Mouse (Mus musculus) limb, embryonic 13.5 days (tissue): ENCODE results near the gene Ap4s1. TPM values are rescaled to one million over a fixed set of nuclear protein-coding genes. Genes with fewer than 3 reads are reported as not detected.
"Not testable (repeated sequence)": the region's sequence is repeated elsewhere in the genome, so short reads cannot be mapped to it uniquely, and the experiment has no call there.

Experiments
- ATAC-seq: fragments of 200-750 bp; cut with Nextera tagmentation; 2 replicates; pipeline ENCODE4 v1.8.0; 2017; ENCODE audit warnings: low read depth, moderate number of reproducible peaks, moderate TSS enrichment; ENCODE audit not compliant: low FRiP score
- H3K27ac ChIP-seq: fragments of 300-500 bp; sonication (generic); 2 replicates; pipeline ENCODE4 v1.5.1; 2015; ENCODE audit warnings: inconsistent platforms, mild to moderate bottlenecking, moderate library complexity
- H3K27me3 ChIP-seq: fragments of 300-500 bp; sonication (generic); 2 replicates; pipeline ENCODE4 v1.6.1; 2015; ENCODE audit warnings: mild to moderate bottlenecking, inconsistent platforms
- H3K36me3 ChIP-seq: fragments of 300-500 bp; sonication (generic); 2 replicates; pipeline ENCODE4 v1.6.1; 2015; ENCODE audit warnings: inconsistent platforms, mild to moderate bottlenecking, moderate library complexity
- H3K4me1 ChIP-seq: fragments of 300-500 bp; sonication (generic); 2 replicates; pipeline ENCODE4 v1.6.1; 2015; ENCODE audit warnings: inconsistent platforms
- H3K4me2 ChIP-seq: fragments of 300-500 bp; sonication (generic); replicated peaks from 2 replicates; pipeline ENCODE4 v1.6.1; 2015; ENCODE audit warnings: inconsistent platforms, mild to moderate bottlenecking, moderate library complexity
- H3K4me3 ChIP-seq: fragments of 300-500 bp; sonication (generic); 2 replicates; pipeline ENCODE4 v1.5.1; 2015; ENCODE audit warnings: moderate library complexity, mild to moderate bottlenecking, inconsistent platforms
- H3K9ac ChIP-seq: fragments of 300-500 bp; sonication (generic); 2 replicates; pipeline ENCODE4 v1.6.1; 2015; ENCODE audit warnings: mild to moderate bottlenecking, inconsistent platforms
- H3K9me3 ChIP-seq: fragments of 300-500 bp; sonication (generic); 2 replicates; pipeline ENCODE4 v1.6.1; 2016; ENCODE audit warnings: inconsistent platforms
- WGBS: fragments of 180-500 bp; shearing (Covaris S2); methylation state at CpG from one replicate; pipeline ENCODE4 v1.1.7; 2015; 5-methylcytosine and 5-hydroxymethylcytosine counted together
- polyA plus RNA-seq: library from polyadenylated mRNA; unstranded; fragments of >200 nt; fragmentation: Nextera tagmentation; extraction: Ambion mirVana; gene quantifications from 2 replicates; pipeline ENCODE4 v1.2.1, GENCODE M21; 2015

Gene Ap4s1
- polyA plus RNA-seq, 1 experiment from 2014 or later, result 30.2 TPM

DNA sequence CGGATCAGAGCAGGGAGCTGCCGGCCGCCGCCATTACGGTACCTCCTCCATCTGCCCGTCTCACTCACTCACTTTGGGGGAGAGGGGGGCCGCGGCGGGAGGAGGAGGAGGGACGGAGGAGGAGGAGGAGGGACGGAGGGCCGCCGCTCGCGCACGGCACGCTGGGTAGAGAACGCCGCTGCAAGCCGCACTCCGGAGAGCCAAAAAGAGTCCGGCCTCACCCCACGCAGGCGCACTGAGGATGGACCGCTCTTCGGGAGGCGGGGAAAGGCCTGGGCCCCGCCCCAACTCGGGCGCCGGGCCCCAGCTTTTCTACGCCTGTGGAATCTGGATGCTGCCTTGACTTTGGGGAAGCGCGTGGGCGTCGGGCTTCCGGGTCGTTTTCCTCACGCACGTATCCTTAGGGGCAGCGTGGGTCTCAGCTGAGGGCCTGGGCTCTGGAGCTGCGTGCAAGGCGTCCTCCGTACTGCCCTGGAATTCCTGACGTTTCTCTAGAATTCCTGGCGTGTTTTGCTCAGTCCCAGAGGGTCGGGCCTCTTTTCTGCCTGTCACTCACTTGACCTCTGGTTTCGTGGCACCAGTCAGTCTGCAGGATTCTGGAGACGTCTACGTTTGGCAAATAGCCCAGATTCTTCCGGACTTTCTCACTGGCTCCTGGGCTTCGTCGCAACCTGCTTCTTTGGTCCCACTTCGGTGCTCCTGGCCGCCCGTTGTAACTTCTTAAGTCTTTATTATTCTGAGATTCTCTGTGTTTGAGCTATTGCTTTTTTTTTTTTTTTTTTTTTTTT, 1.2 kb downstream of the Ap4s1 start, which contains the start of gene Strn3:
Gene Strn3, minus strand, starts transcription at position 53 of the 788 bp plus-strand sequence.
- H3K4me3 ChIP-seq, result peak within 1 kb of the TSS; percentile 95
- H3K27ac ChIP-seq, result peak within 1 kb of the TSS; percentile 100
- under 1% methylated on average over 52 of the region's 56 CpGs for WGBS
- H3K27me3 ChIP-seq, result no peaks in the 10 kb centered on the region
- no peaks in the 10 kb centered on the region for H3K36me3 ChIP-seq
- H3K9ac ChIP-seq, result peak within 1 kb of the TSS; percentile 99
- H3K4me1 ChIP-seq, result peaks cover 12% of the 10 kb centered on the region
- H3K9me3 ChIP-seq, result no peaks in the 10 kb centered on the region
- peak within 1 kb of the TSS; percentile 73 for H3K4me2 ChIP-seq
- ATAC-seq, result peak; percentile 96

DNA sequence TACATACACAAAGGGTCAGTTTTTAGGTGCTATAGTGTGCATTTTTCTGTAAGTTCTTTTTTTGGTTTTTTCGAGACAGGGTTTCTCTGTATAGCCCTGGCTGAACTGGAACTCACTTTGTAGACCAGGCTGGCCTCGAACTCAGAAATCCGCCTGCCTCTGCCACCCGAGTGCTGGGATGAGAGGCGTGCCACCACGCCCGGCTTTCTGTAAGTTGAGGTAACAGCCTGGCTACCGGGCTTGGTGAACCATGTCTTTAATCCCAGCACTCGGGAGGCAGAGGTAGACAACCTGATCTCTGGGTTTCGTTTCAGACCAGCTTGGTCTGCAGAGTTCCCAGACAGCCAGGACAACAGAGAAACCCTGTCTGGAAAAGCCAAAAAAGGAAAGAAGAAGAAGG, 2.0 kb downstream of the Ap4s1 start:
- H3K4me3 ChIP-seq, result peak overlapping the region; percentile 95
- not testable (repeated sequence) for H3K9ac ChIP-seq, H3K27me3 ChIP-seq, H3K9me3 ChIP-seq, H3K36me3 ChIP-seq, H3K27ac ChIP-seq, ATAC-seq
- H3K4me1 ChIP-seq, result peaks cover 12% of the 10 kb centered on the region
- peak overlapping the region; percentile 46 for H3K4me2 ChIP-seq
- WGBS, result 76% methylated on average over 10 of the region's 10 CpGs

DNA sequence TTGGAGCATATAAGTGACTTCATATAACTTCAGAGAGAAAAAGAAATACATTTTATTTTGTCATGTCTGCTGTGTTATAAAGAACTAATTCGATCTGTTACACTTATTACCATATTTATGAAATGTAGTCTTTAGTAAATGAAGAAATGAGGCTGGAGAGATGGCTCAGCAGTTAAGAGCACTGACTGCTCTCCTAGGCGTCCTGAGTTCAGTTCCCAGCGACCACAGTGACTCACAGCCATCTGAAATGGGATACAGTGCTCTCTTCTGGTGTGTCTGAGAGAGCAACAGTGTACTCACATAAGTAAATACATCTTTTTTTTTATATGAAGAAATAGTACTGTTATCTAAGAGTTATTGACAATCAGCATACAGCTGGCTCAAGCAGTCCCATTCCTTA, 2.6 kb downstream of the Ap4s1 start:
- H3K9me3 ChIP-seq, result no peaks in the 10 kb centered on the region
- H3K36me3 ChIP-seq, result no peaks in the 10 kb centered on the region
- no peaks in the 10 kb centered on the region for H3K27me3 ChIP-seq
- no peak overlapping the region for H3K9ac ChIP-seq
- H3K27ac ChIP-seq, result no peak overlapping the region
- H3K4me3 ChIP-seq, result no peak overlapping the region
- H3K4me1 ChIP-seq, result peaks cover 12% of the 10 kb centered on the region
- 81% methylated on average over 3 of the region's 3 CpGs for WGBS
- no peak overlapping the region for H3K4me2 ChIP-seq
- ATAC-seq, result no peak

DNA sequence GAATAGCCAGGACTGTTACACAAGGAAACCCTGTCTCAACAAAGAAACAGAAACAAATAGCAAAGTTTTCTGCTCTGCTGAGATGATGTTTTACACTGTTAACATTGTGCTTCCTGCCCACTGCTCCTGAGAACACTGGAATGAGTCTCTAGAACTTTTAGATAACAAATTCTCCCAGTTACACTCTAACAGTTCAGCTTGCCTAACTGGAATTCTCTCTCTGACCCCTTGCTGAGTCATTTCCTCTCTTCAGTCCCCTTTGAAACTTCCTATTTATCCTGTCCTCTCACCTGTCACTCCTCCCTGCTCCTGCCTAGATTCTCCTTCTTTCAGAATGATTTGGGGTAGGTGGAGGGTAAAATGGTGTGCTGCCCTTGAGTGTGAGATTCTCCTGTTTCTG, 3.3 kb downstream of the Ap4s1 start:
- H3K27me3 ChIP-seq, result no peaks in the 10 kb centered on the region
- no peaks in the 10 kb centered on the region for H3K9me3 ChIP-seq
- H3K4me1 ChIP-seq, result peaks cover 10% of the 10 kb centered on the region
- no peak overlapping the region for H3K27ac ChIP-seq
- no peak for ATAC-seq
- no peak overlapping the region for H3K4me3 ChIP-seq
- H3K9ac ChIP-seq, result no peak overlapping the region
- no peaks in the 10 kb centered on the region for H3K36me3 ChIP-seq
- H3K4me2 ChIP-seq, result no peak overlapping the region

DNA sequence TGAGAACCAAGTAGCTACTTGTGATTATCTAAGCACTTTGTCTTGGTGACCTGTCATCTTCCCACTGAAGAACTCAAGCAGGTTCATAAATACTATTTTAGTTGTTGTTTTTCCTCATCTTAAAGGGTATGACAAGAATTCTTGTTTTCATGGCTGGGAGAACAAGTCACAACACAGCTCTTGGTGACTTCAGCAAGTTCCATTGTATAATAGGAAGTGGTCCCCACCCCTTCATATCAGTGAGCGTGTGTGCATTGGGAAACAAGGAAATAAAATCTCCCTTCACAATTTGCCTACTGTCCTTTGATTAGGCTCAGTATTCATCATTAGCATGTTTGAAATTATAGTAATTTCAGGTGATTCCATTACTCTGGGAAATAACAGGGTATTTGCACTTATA, 4.1 kb downstream of the Ap4s1 start:
- Histone ChIP-seq H3K27ac (no peak overlapping the region), H3K36me3 (no peaks in the 10 kb centered on the region), H3K9me3 (no peaks in the 10 kb centered on the region), H3K27me3 (no peaks in the 10 kb centered on the region), H3K9ac (no peak overlapping the region), H3K4me3 (no peak overlapping the region), H3K4me2 (no peak overlapping the region), H3K4me1 (peaks cover 6% of the 10 kb centered on the region)
- 83% methylated on average over 1 of the region's 1 CpGs for WGBS
- no peak for ATAC-seq

DNA sequence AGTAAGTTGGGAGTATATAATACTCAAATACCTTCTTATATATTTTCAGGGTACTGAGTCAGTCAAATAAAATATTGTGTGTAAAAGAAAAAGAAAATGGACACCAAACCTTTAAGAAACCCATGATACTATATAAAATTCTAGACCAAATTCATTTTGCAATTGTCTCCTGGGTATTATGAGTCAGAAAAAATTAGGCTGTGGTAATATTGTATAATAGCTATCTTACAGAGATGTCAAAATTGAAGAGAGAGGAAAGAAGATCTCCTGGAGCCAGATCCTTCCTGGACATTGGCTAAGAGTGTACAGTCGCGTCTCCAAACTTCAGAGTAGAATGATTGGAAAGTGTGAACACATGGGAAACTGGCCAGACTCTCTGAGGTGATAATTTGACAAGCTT, 5.3 kb downstream of the Ap4s1 start:
- Histone ChIP-seq H3K4me2 (no peak overlapping the region), H3K36me3 (no peaks in the 10 kb centered on the region), H3K9ac (no peak overlapping the region), H3K4me1 (peaks cover 8% of the 10 kb centered on the region; the same call in 1 of the 2 replicates), H3K9me3 (no peaks in the 10 kb centered on the region), H3K27me3 (no peaks in the 10 kb centered on the region), H3K27ac (no peak overlapping the region), H3K4me3 (no peak overlapping the region)
- no peak for ATAC-seq
- WGBS, result 86% methylated on average over 2 of the region's 2 CpGs

DNA sequence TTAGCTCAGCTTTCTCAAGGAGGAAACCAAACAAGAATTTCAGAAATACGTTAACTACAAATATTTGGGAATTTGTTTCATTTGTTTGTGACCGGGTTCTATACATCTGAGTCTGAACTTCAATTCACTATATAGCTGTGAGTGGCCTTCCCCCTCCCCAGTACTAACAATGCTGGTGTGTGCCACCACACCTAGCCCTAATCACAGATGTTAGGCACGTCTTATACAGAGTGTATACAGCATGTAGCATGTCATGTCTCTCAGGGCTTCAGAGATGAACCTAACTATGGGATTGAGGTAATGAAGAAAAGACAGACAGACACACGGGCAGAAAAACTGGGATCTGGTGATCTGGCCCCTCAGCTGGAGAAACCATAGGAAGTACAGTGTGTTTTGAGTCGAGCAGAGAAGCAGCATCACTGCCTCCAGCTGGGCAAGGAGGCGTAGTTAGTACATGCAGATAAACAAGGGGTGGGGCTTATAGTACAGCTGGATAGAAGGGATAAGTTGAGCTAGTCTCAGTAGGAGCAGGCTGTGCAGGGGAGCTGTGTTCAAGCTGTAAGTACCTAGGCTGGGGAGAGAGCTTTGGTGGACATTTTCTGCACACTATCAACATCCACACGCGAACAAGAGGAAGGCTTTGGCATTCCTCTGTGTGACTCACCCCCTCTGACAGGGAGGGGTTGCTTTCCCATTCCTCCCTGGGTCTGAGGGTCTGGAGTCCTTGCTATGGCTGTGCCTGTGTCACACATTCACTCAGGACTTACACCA, 9.0 kb downstream of the Ap4s1 start:
- Histone ChIP-seq H3K9ac (no peak overlapping the region), H3K9me3 (no peaks in the 10 kb centered on the region), H3K4me2 (no peak overlapping the region), H3K36me3 (no peaks in the 10 kb centered on the region), H3K27ac (no peak overlapping the region), H3K4me1 (peaks cover 8% of the 10 kb centered on the region; the same call in 1 of the 2 replicates), H3K4me3 (no peak overlapping the region), H3K27me3 (no peaks in the 10 kb centered on the region)
- no peak for ATAC-seq
- WGBS, result 54% methylated on average over 8 of the region's 8 CpGs

DNA sequence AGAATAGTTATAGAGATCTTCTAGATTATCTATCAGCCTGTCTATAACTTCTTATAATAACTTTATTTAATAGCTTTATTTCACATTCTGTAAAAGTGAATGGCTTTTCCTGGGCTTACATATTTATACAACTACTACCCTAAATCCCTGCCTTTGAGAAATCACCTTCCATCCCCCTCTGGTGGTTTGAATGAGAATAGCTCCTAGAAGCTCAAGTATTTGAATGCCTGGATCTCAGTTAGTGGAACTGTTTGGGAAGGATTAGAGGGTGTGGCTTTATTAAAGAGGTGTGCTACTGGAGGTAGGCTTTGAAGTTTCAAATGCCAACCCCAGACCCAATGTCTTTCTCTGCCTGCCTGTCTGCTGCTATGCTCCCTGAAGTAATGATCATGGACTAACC, 10.9 kb downstream of the Ap4s1 start:
- no peak overlapping the region for H3K4me3 ChIP-seq
- no peak overlapping the region for H3K9ac ChIP-seq
- no peaks in the 10 kb centered on the region for H3K36me3 ChIP-seq
- ATAC-seq, result no peak
- no peak overlapping the region for H3K4me2 ChIP-seq
- H3K27ac ChIP-seq, result no peak overlapping the region
- peaks cover 8% of the 10 kb centered on the region; the same call in 1 of the 2 replicates for H3K4me1 ChIP-seq
- H3K27me3 ChIP-seq, result no peaks in the 10 kb centered on the region
- H3K9me3 ChIP-seq, result no peaks in the 10 kb centered on the region

DNA sequence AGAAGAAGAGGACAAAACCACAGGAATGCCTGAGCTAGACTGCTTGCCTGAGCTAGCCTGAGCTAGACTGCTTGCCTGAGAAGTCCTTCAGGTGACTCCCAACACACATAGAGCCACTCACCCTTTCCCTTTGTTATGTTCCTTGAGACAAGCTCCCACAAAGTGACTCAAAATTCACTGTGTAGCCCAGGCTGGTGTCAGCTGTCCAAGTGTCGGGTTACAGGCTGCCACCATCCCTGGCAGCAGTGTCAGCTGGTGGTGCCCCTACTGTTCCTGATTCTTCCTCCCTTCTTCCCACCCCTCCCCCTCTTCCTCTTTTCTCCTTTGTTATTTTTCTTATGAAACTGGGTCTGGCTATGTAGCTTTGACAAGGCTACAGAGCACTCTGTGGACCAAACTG, 13.0 kb downstream of the Ap4s1 start:
- Histone ChIP-seq H3K4me2 (no peak overlapping the region), H3K27ac (no peak overlapping the region), H3K9ac (no peak overlapping the region), H3K27me3 (no peaks in the 10 kb centered on the region), H3K9me3 (no peaks in the 10 kb centered on the region), H3K36me3 (no peaks in the 10 kb centered on the region), H3K4me3 (no peak overlapping the region), H3K4me1 (peaks cover 8% of the 10 kb centered on the region; the same call in 1 of the 2 replicates)
- ATAC-seq, result peak; percentile 57; the same call in 1 of the 2 replicates
- WGBS, result 18% methylated on average over 1 of the region's 1 CpGs

DNA sequence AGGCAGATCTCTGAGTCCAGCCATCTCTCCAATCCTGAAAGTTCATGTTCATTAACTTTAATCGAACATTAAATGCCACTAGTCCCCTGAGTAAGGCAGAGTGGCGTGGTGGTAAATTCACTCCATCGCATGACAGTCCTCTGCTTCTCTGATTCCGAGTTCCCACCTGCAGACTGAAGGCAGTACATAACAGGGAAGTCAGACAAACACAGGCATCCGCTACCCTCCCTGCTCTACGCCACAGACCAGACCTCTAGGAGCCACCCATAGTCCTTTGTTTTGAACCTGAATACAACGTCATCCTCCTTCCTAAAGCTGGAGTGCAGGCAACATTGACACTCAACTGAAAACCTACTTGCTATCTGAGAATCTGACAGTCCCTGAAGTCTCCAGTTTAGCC, 13.7 kb downstream of the Ap4s1 start:
- Histone ChIP-seq H3K27me3 (no peaks in the 10 kb centered on the region), H3K36me3 (no peaks in the 10 kb centered on the region), H3K4me1 (peaks cover 8% of the 10 kb centered on the region; the same call in 1 of the 2 replicates), H3K4me2 (no peak overlapping the region), H3K27ac (no peak overlapping the region), H3K4me3 (no peak overlapping the region), H3K9me3 (no peaks in the 10 kb centered on the region), H3K9ac (no peak overlapping the region)
- 77% methylated on average over 7 of the region's 7 CpGs for WGBS
- no peak for ATAC-seq

DNA sequence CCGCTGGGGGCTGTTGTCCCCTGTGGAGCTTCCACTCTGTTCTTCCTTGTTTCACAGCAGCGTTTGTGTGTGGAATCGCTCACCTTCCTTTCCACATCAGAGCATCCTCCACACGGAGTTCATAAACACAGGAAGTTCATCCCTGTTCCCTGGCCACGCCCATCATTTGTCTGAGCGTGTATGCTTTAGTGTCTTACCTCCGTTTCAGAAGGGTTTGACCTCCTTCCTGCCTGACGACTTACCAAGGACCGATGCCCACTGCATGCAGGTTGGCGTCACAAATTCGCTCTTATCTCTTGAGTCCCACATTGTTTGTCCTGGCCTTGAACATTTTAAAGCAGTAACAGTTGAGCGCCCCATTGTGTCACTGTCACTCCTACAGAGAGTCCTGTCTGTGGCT, 14.9 kb downstream of the Ap4s1 start:
- no peak overlapping the region for H3K9ac ChIP-seq
- no peak for ATAC-seq
- H3K27me3 ChIP-seq, result no peaks in the 10 kb centered on the region
- H3K4me1 ChIP-seq, result peaks cover 4% of the 10 kb centered on the region; the same call in 1 of the 2 replicates
- H3K4me3 ChIP-seq, result no peak overlapping the region
- no peaks in the 10 kb centered on the region for H3K9me3 ChIP-seq
- H3K27ac ChIP-seq, result no peak overlapping the region
- H3K36me3 ChIP-seq, result no peaks in the 10 kb centered on the region
- H3K4me2 ChIP-seq, result no peak overlapping the region
- 80% methylated on average over 12 of the region's 12 CpGs for WGBS

DNA sequence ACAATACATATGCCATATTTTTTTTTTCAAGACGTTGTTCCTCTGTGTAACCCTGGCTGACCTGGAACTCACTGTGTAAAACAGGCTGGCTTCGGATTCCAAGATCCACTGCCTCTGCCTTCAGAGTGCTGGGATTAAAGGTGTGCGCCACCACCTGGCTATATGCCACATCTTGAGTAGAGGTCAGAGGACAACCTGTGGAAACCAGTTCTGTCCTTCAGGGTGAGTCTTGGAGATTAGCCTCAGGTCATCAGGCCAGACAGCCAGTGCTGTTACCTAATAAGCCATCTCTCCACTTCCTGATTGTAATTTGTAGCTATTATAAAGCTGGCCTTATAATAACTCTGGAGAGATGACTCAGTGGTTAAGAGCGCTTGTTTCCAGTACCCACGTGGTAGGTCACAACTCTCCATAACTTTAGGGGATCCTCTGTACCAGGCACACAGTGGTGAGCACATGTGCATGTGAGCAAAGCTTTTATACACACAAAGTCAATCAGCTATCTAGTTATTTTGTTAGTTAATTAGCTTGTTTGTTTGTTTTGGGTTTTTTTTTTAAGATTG, 15.9 kb downstream of the Ap4s1 start:
- Histone ChIP-seq H3K36me3 (no peaks in the 10 kb centered on the region), H3K9ac (no peak overlapping the region), H3K27ac (no peak overlapping the region), H3K4me2 (no peak overlapping the region), H3K4me1 (peaks cover 4% of the 10 kb centered on the region; the same call in 1 of the 2 replicates), H3K27me3 (no peaks in the 10 kb centered on the region), H3K9me3 (no peaks in the 10 kb centered on the region), H3K4me3 (no peak overlapping the region)
- ATAC-seq, result no peak
- WGBS, result 77% methylated on average over 5 of the region's 5 CpGs
